Comparison of ENCODE assay signal across 15 mouse cellular contexts in the genomic region with DNA sequence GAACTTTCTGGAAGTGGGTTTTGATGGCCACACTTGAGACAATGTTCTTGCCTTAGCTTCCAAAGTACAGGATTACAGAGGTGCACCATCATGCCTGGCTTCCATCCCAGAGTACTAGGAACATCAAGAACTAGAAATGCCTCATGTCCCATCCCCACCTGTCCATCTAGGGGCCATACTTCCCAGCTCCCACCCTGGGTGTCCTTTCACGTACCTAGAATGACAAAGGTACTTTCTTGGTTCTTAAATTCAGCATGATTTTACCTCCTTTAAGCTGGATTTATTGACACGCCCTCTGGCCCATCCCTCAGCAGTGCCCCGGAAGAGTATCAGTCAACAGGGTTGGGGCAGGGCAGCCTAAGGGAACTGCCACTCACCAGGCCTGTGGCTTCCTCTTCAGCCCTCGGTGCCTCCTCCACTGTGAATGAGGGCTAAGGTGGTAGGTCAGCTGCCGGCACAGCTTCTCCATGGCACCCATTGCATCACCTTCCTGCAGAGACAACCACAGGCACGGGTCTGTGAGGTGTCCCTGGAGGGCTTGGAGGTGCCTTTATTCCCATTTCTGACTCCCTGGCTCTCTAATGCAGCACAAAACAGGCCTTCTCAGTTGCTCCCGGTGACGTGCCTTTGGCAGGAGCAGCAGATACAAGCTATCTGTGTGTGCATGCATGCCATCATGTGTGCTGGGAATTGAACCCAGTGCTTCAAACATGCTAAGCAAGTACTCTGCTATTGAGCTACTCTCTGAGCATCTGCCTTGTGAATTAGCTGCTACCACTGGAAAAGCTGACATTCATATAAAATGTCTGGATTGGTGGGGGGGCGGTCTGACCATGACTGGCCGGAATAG. TPM values are rescaled to one million over a fixed set of nuclear protein-coding genes. Genes with fewer than 3 reads are reported as not detected.
DNase-seq lines count a peak whose midpoint lies in the region; ATAC-seq and TF ChIP-seq lines count a peak whose summit lies in the region.
"Had no signal": no experiment of that assay in that cellular context is flagged by ENCODE, and none has a peak within 500 bp of the region (broad histone marks: within the 10 kb centered on the region; RNA-seq: fewer than 3 reads in every experiment).

No protein-coding gene starts in this region.

- no peak overlapping the region for H3K9ac ChIP-seq in liver, embryonic 16.5 days (ENCODE audit: low read depth, low read length)
- H3K9ac ChIP-seq in liver, embryonic 11.5 days (ENCODE audit: low read depth, low read length): no peak overlapping the region
- H3K9ac ChIP-seq in MEL (ENCODE audit: control insufficient read depth, low read depth, low read length, poor library complexity, severe bottlenecking): no peak overlapping the region
- H3K9ac ChIP-seq: embryonic facial prominence, embryonic 12.5 days; heart, embryonic 15.5 days had no signal

- H3K4me3 ChIP-seq in liver, embryonic 16.5 days (ENCODE audit: low read depth, low read length): no peak overlapping the region
- H3K4me3 ChIP-seq in liver, embryonic 11.5 days (ENCODE audit: low read depth, low read length): no peak overlapping the region
- H3K4me3 ChIP-seq in MEL (ENCODE audit: control insufficient read depth in 1 of 2, insufficient read depth in 1 of 2, low read depth in 2 of 2, low read length in 2 of 2): no peak overlapping the region
- no peak overlapping the region for H3K4me3 ChIP-seq in heart, embryonic 10.5 days
- H3K4me3 ChIP-seq: embryonic facial prominence, embryonic 12.5 days; heart, embryonic 15.5 days; limb, embryonic 13.5 days had no signal

- no peak for DNase-seq in liver, embryonic 11.5 days (ENCODE audit: low spot score)
- peak; percentile 62 for DNase-seq in MEL (ENCODE audit: low read depth, low spot score)
- DNase-seq in monocyte, adult 2 months (ENCODE audit: low read depth in 1 of 2, low spot score in 2 of 2): peak; percentile 36 to 44
- DNase-seq in cerebellum, postnatal 25 days: no peak
- no peak for DNase-seq in heart, embryonic 10.5 days (ENCODE audit: low spot score)
- DNase-seq in layer of hippocampus, adult 18-20 months (ENCODE audit: low spot score in 2 of 2): no peak
- DNase-seq: cerebellum, adult 18-20 months; gastrocnemius, postnatal 25 days had no signal

- 0 out of 2 replicates have a peak, but pooled peaks have one; percentile 14 for ATAC-seq in liver, embryonic 16.5 days (ENCODE audit: low read depth)
- no peak for ATAC-seq in liver, embryonic 11.5 days (replicated peaks; ENCODE audit: low FRiP score)
- peak; percentile 86 for ATAC-seq in granulocyte monocyte progenitor cell, adult 5-6 weeks (replicated peaks; ENCODE audit: poor library complexity, severe bottlenecking)
- ATAC-seq: forebrain, embryonic 16.5 days; inflammation-experienced regulatory T-cells, adult 6 months had no signal

- H3K36me3 ChIP-seq in liver, embryonic 16.5 days (ENCODE audit: control insufficient read depth, insufficient read depth): peaks cover 37% of the 10 kb centered on the region
- H3K36me3 ChIP-seq in liver, embryonic 11.5 days (ENCODE audit: control insufficient read depth, insufficient read depth, low read length): peaks cover 31% of the 10 kb centered on the region
- H3K36me3 ChIP-seq in MEL (ENCODE audit: control insufficient read depth in 1 of 2, insufficient read depth in 2 of 2, low read length in 2 of 2): peaks cover 7 to 16% of the 10 kb centered on the region in 2 experiments
- H3K36me3 ChIP-seq in heart, embryonic 10.5 days: peaks cover 75% of the 10 kb centered on the region

- TF ChIP-seq POLR2A in MEL (IDR thresholded peaks at IDR 0.05; ENCODE audit: control insufficient read depth in 1 of 2, insufficient read depth in 1 of 2, low read depth in 1 of 2, low read length in 2 of 2, poor library complexity in 1 of 2): peak in 1 of 2 experiments; percentile 31; a peak in 1 of 4 replicates

- H3K27me3 ChIP-seq in liver, embryonic 16.5 days (ENCODE audit: control insufficient read depth, insufficient read depth, low read depth, low read length): no peaks in the 10 kb centered on the region
- H3K27me3 ChIP-seq in liver, embryonic 11.5 days (replicated peaks; ENCODE audit: control insufficient read depth, insufficient read depth, low read length): no peaks in the 10 kb centered on the region
- H3K27me3 ChIP-seq in MEL (ENCODE audit: control insufficient read depth in 1 of 2, insufficient read depth in 2 of 2, low read length in 2 of 2): no peaks in the 10 kb centered on the region
- no peaks in the 10 kb centered on the region for H3K27me3 ChIP-seq in heart, embryonic 10.5 days (ENCODE audit: insufficient read depth, poor library complexity, severe bottlenecking)
- H3K27me3 ChIP-seq: embryonic facial prominence, embryonic 12.5 days; heart, embryonic 15.5 days; limb, embryonic 13.5 days had no signal

- TF ChIP-seq EP300 in MEL (IDR thresholded peaks at IDR 0.05; ENCODE audit: low read depth in 1 of 2, low read length in 2 of 2): no peak

- H3K9me3 ChIP-seq in liver, embryonic 16.5 days (replicated peaks; ENCODE audit: control insufficient read depth, low read length): no peaks in the 10 kb centered on the region
- H3K9me3 ChIP-seq in liver, embryonic 11.5 days (ENCODE audit: control insufficient read depth, low read length): no peaks in the 10 kb centered on the region
- no peaks in the 10 kb centered on the region for H3K9me3 ChIP-seq in MEL (replicated peaks; ENCODE audit: insufficient read depth, low read length)
- H3K9me3 ChIP-seq in heart, embryonic 10.5 days: no peaks in the 10 kb centered on the region
- H3K9me3 ChIP-seq: embryonic facial prominence, embryonic 12.5 days; heart, embryonic 15.5 days; limb, embryonic 13.5 days had no signal

- no peak overlapping the region for H3K4me2 ChIP-seq in liver, embryonic 16.5 days (ENCODE audit: low read depth, low read length)
- H3K4me2 ChIP-seq in liver, embryonic 11.5 days: no peak overlapping the region
- H3K4me2 ChIP-seq: embryonic facial prominence, embryonic 12.5 days; heart, embryonic 15.5 days; limb, embryonic 13.5 days had no signal

- H3K4me1 ChIP-seq in liver, embryonic 16.5 days (ENCODE audit: control insufficient read depth, low read depth, low read length): peaks cover 19% of the 10 kb centered on the region
- H3K4me1 ChIP-seq in liver, embryonic 11.5 days (replicated peaks; ENCODE audit: control insufficient read depth, insufficient read depth, low read length): peaks cover 16% of the 10 kb centered on the region
- peaks cover 0 to 4% of the 10 kb centered on the region in 2 experiments; a peak in 2 of 4 replicates for H3K4me1 ChIP-seq in MEL (ENCODE audit: control insufficient read depth in 1 of 2, insufficient read depth in 2 of 2, low read length in 2 of 2)
- H3K4me1 ChIP-seq in heart, embryonic 10.5 days: peaks cover 29% of the 10 kb centered on the region

- WGBS in liver, embryonic 16.5 days (ENCODE audit: insufficient replicate concordance): 49% methylated on average over 10 of the region's 10 CpGs
- WGBS in liver, embryonic 11.5 days: 60% methylated on average over 10 of the region's 10 CpGs
- WGBS in heart, embryonic 10.5 days: 79% methylated on average over 10 of the region's 10 CpGs

- H3K79me2 ChIP-seq in MEL (ENCODE audit: control insufficient read depth, insufficient read depth, low read length, poor library complexity): peaks cover 9% of the 10 kb centered on the region

- no peak overlapping the region for H3K27ac ChIP-seq in liver, embryonic 16.5 days (ENCODE audit: low read length)
- no peak overlapping the region for H3K27ac ChIP-seq in liver, embryonic 11.5 days (ENCODE audit: low read depth, low read length)
- no peak overlapping the region for H3K27ac ChIP-seq in MEL (ENCODE audit: control insufficient read depth, low read depth, low read length)
- H3K27ac ChIP-seq in heart, embryonic 10.5 days: no peak overlapping the region
- H3K27ac ChIP-seq: embryonic facial prominence, embryonic 12.5 days; heart, embryonic 15.5 days; limb, embryonic 13.5 days had no signal

- no peak for TF ChIP-seq RAD21 in MEL (IDR thresholded peaks at IDR 0.05; ENCODE audit: low read depth, low read length)

- TF ChIP-seq CTCF in MEL (IDR thresholded peaks at IDR 0.05 in 2 of 3, conservative IDR thresholded peaks at IDR 0.05 in 1 of 3; ENCODE audit: control insufficient read depth in 1 of 3, insufficient read depth in 1 of 3, low read depth in 2 of 3, low read length in 3 of 3, poor library complexity in 1 of 3, severe bottlenecking in 1 of 3): no peak

RNA-seq across cellular contexts. Expression of gene Trpv2, which starts 34.8 kb away (rescaled TPM):
- 5.0 and 5.7 TPM in 2 replicates for polyA plus RNA-seq in liver, embryonic 16.5 days (2015; fragmentation: Nextera tagmentation; extraction: Ambion mirVana)
- 9.7 and 10.9 TPM in 2 replicates for polyA plus RNA-seq in liver, embryonic 11.5 days (2014; fragmentation: Nextera tagmentation; extraction: Ambion mirVana)
- total RNA-seq in MEL (2012; rRNA removed): 30.4 and 32.0 TPM in 2 replicates
- 10 to 100 TPM in 1 of 2 experiments, not detected in 1; 30.0 TPM for polyA plus RNA-seq in MEL (2012; ENCODE audit: insufficient read depth in 1 of 2, insufficient read length in 2 of 2, low read depth in 1 of 2, low replicate concordance in 2 of 2, missing spikeins in 1 of 2)
- 13.8 and 17.5 TPM in 2 replicates for total RNA-seq in granulocyte monocyte progenitor cell, adult 5-6 weeks (2014; fragmentation: Nextera tagmentation)
- total RNA-seq in granulocyte monocyte progenitor cell, adult 5-6 weeks (2017): 9.2 and 10.7 TPM in 2 replicates
- 4.2 and 5.9 TPM in 2 replicates for polyA plus RNA-seq in heart, embryonic 10.5 days (2016; fragmentation: Nextera tagmentation; extraction: Ambion mirVana)
- total RNA-seq in layer of hippocampus, adult 18-20 months (2021): 10 to 100 TPM; 12.8 to 14.9 TPM

RNA-seq across cellular contexts. Expression of gene Lrrc75a, which starts 39.3 kb away (rescaled TPM):
- 0.72 and 1.0 TPM in 2 replicates for polyA plus RNA-seq in liver, embryonic 16.5 days (2015; fragmentation: Nextera tagmentation; extraction: Ambion mirVana)
- 6.7 and 8.1 TPM in 2 replicates for polyA plus RNA-seq in liver, embryonic 11.5 days (2014; fragmentation: Nextera tagmentation; extraction: Ambion mirVana)
- 6.0 and 7.0 TPM in 2 replicates for total RNA-seq in MEL (2012; rRNA removed)
- 1 to 10 TPM in 1 of 2 experiments, not detected in 1; 8.9 TPM for polyA plus RNA-seq in MEL (2012; ENCODE audit: insufficient read depth in 1 of 2, insufficient read length in 2 of 2, low read depth in 1 of 2, low replicate concordance in 2 of 2, missing spikeins in 1 of 2)
- total RNA-seq in granulocyte monocyte progenitor cell, adult 5-6 weeks (2014; fragmentation: Nextera tagmentation): 5.7 TPM in 2 replicates
- total RNA-seq in granulocyte monocyte progenitor cell, adult 5-6 weeks (2017): 3.6 and 5.4 TPM in 2 replicates
- polyA plus RNA-seq in heart, embryonic 10.5 days (2016; fragmentation: Nextera tagmentation; extraction: Ambion mirVana): 14.9 and 17.2 TPM in 2 replicates
- 1 to 10 TPM; 8.5 to 8.7 TPM for total RNA-seq in layer of hippocampus, adult 18-20 months (2021)

RNA-seq across cellular contexts. Expression of gene Mmgt2, which starts 39.4 kb away (rescaled TPM):
- polyA plus RNA-seq in liver, embryonic 16.5 days (2015; fragmentation: Nextera tagmentation; extraction: Ambion mirVana): 6.9 and 9.0 TPM in 2 replicates
- polyA plus RNA-seq in liver, embryonic 11.5 days (2014; fragmentation: Nextera tagmentation; extraction: Ambion mirVana): 25.7 and 26.1 TPM in 2 replicates
- total RNA-seq in MEL (2012; rRNA removed): 21.8 and 24.1 TPM in 2 replicates
- 10 to 100 TPM in 1 of 2 experiments, not detected in 1; 51.9 TPM for polyA plus RNA-seq in MEL (2012; ENCODE audit: insufficient read depth in 1 of 2, insufficient read length in 2 of 2, low read depth in 1 of 2, low replicate concordance in 2 of 2, missing spikeins in 1 of 2)
- 16.7 and 34.1 TPM in 2 replicates for total RNA-seq in granulocyte monocyte progenitor cell, adult 5-6 weeks (2014; fragmentation: Nextera tagmentation)
- total RNA-seq in granulocyte monocyte progenitor cell, adult 5-6 weeks (2017): 15.9 and 23.7 TPM in 2 replicates
- 40.5 and 49.6 TPM in 2 replicates for polyA plus RNA-seq in heart, embryonic 10.5 days (2016; fragmentation: Nextera tagmentation; extraction: Ambion mirVana)
- total RNA-seq in layer of hippocampus, adult 18-20 months (2021): 10 to 100 TPM; 14.2 to 15.9 TPM

RNA-seq across cellular contexts. Expression of gene Ubb, which starts 58.1 kb away (rescaled TPM):
- polyA plus RNA-seq in liver, embryonic 16.5 days (2015; fragmentation: Nextera tagmentation; extraction: Ambion mirVana): 1,628 and 1,645 TPM in 2 replicates
- polyA plus RNA-seq in liver, embryonic 11.5 days (2014; fragmentation: Nextera tagmentation; extraction: Ambion mirVana): 2,001 and 2,023 TPM in 2 replicates
- total RNA-seq in MEL (2012; rRNA removed): 1,877 and 1,965 TPM in 2 replicates
- 1,000 to 10,000 TPM in 1 of 2 experiments, not detected in 1; 1,800 TPM for polyA plus RNA-seq in MEL (2012; ENCODE audit: insufficient read depth in 1 of 2, insufficient read length in 2 of 2, low read depth in 1 of 2, low replicate concordance in 2 of 2, missing spikeins in 1 of 2)
- 870 and 954 TPM in 2 replicates for total RNA-seq in granulocyte monocyte progenitor cell, adult 5-6 weeks (2014; fragmentation: Nextera tagmentation)
- total RNA-seq in granulocyte monocyte progenitor cell, adult 5-6 weeks (2017): 1,051 and 1,247 TPM in 2 replicates
- polyA plus RNA-seq in heart, embryonic 10.5 days (2016; fragmentation: Nextera tagmentation; extraction: Ambion mirVana): 2,741 and 3,131 TPM in 2 replicates
- 1,000 to 10,000 TPM; 1,877 to 1,910 TPM for total RNA-seq in layer of hippocampus, adult 18-20 months (2021)

Comparison
In these comparisons a context has a peak if more than half of its experiments do, and no peak if none do; other contexts are left out.
1. DNase-seq: peak in MEL (single experiment) and monocyte, adult 2 months (2 of 2); none in liver, embryonic 11.5 days (single experiment), cerebellum, postnatal 25 days (0 of 2), heart, embryonic 10.5 days (single experiment) and layer of hippocampus, adult 18-20 months (0 of 2).